ENCODE assay signal across 9 mouse cellular contexts in genomic region chr19:28726161-28726880, GRCm38 (mm10). TPM values are rescaled to one million over a fixed set of nuclear protein-coding genes. Genes with fewer than 3 reads are reported as not detected.
DNase-seq lines count a peak whose midpoint lies in the region; ATAC-seq and TF ChIP-seq lines count a peak whose summit lies in the region.
"Had no signal": no experiment of that assay in that cellular context is flagged by ENCODE, and none has a peak within 500 bp of the region (broad histone marks: within the 10 kb centered on the region; RNA-seq: fewer than 3 reads in every experiment).

No protein-coding gene starts in this region.

- no peaks in the 10 kb centered on the region for H3K9me3 ChIP-seq in forebrain, embryonic 10.5 days
- H3K9me3 ChIP-seq in forebrain, embryonic 16.5 days (ENCODE audit: control insufficient read depth, low read length): no peaks in the 10 kb centered on the region
- no peaks in the 10 kb centered on the region for H3K9me3 ChIP-seq in embryonic facial prominence, embryonic 11.5 days (replicated peaks; ENCODE audit: control insufficient read depth, low read length)
- no peaks in the 10 kb centered on the region for H3K9me3 ChIP-seq in limb, embryonic 14.5 days (ENCODE audit: control insufficient read depth, low read length)
- H3K9me3 ChIP-seq: hindbrain, embryonic 15.5 days had no signal

- no peak for ATAC-seq in forebrain, embryonic 16.5 days
- ATAC-seq in embryonic facial prominence, embryonic 11.5 days (replicated peaks; ENCODE audit: insufficient number of reproducible peaks, low FRiP score, low TSS enrichment, low read depth): no peak
- ATAC-seq in limb, embryonic 14.5 days (ENCODE audit: low FRiP score, low read depth): no peak

- no peak overlapping the region for H3K4me3 ChIP-seq in forebrain, embryonic 10.5 days
- H3K4me3 ChIP-seq in forebrain, embryonic 16.5 days (replicated peaks; ENCODE audit: low read length): no peak overlapping the region
- no peak overlapping the region for H3K4me3 ChIP-seq in embryonic facial prominence, embryonic 11.5 days (ENCODE audit: low read depth, low read length)
- H3K4me3 ChIP-seq in limb, embryonic 14.5 days (replicated peaks; ENCODE audit: low read length): no peak overlapping the region
- H3K4me3 ChIP-seq: hindbrain, embryonic 15.5 days had no signal

- no peak overlapping the region for H3K4me2 ChIP-seq in forebrain, embryonic 16.5 days (ENCODE audit: low read length)
- H3K4me2 ChIP-seq in embryonic facial prominence, embryonic 11.5 days (ENCODE audit: low read depth, low read length): no peak overlapping the region
- no peak overlapping the region for H3K4me2 ChIP-seq in limb, embryonic 14.5 days (replicated peaks; ENCODE audit: low read depth, low read length, severe bottlenecking)
- H3K4me2 ChIP-seq: hindbrain, embryonic 15.5 days had no signal

- TF ChIP-seq POLR2A in limb, embryonic 14.5 days (IDR thresholded peaks at IDR 0.05; ENCODE audit: borderline replicate concordance, extremely low read depth, insufficient read depth, insufficient read length): no peak

- H3K27me3 ChIP-seq in forebrain, embryonic 10.5 days (ENCODE audit: poor library complexity, severe bottlenecking): peaks cover 43% of the 10 kb centered on the region
- no peaks in the 10 kb centered on the region for H3K27me3 ChIP-seq in forebrain, embryonic 16.5 days (replicated peaks; ENCODE audit: control insufficient read depth, insufficient read depth, low read length)
- H3K27me3 ChIP-seq in embryonic facial prominence, embryonic 11.5 days (ENCODE audit: control insufficient read depth, insufficient read depth, low read length): no peaks in the 10 kb centered on the region
- no peaks in the 10 kb centered on the region for H3K27me3 ChIP-seq in limb, embryonic 14.5 days (ENCODE audit: control insufficient read depth, insufficient read depth, low read length)

- H3K9ac ChIP-seq in forebrain, embryonic 16.5 days (replicated peaks; ENCODE audit: low read depth, low read length): no peak overlapping the region
- no peak overlapping the region for H3K9ac ChIP-seq in embryonic facial prominence, embryonic 11.5 days (replicated peaks; ENCODE audit: low read length)
- no peak overlapping the region for H3K9ac ChIP-seq in limb, embryonic 14.5 days (ENCODE audit: low read depth, low read length, severe bottlenecking)
- H3K9ac ChIP-seq: hindbrain, embryonic 15.5 days had no signal

- WGBS in forebrain, embryonic 10.5 days: 63% methylated on average over 18 of the region's 18 CpGs
- 54% methylated on average over 18 of the region's 18 CpGs for WGBS in forebrain, embryonic 16.5 days
- WGBS in embryonic facial prominence, embryonic 11.5 days: 56% methylated on average over 18 of the region's 18 CpGs
- 49% methylated on average over 18 of the region's 18 CpGs for WGBS in limb, embryonic 14.5 days

- DNase-seq in forebrain, embryonic 10.5 days (ENCODE audit: extremely low spot score, low spot score): peak; percentile 36
- peak; percentile 87 for DNase-seq in 3T3-L1 (ENCODE audit: low read depth, low spot score)
- DNase-seq in adrenal gland, postnatal 25 days: peak; percentile 53
- DNase-seq in embryonic facial prominence, embryonic 11.5 days (ENCODE audit: low spot score): peak; percentile 80
- peak; percentile 84 for DNase-seq in kidney, postnatal 10 days
- peak; percentile 80 for DNase-seq in limb, embryonic 14.5 days (ENCODE audit: low spot score)
- DNase-seq in right cerebral cortex, postnatal 4 days: peak; percentile 70

- H3K36me3 ChIP-seq in forebrain, embryonic 10.5 days (replicated peaks): no peaks in the 10 kb centered on the region
- no peaks in the 10 kb centered on the region for H3K36me3 ChIP-seq in forebrain, embryonic 16.5 days (ENCODE audit: control insufficient read depth, insufficient read depth)
- no peaks in the 10 kb centered on the region for H3K36me3 ChIP-seq in embryonic facial prominence, embryonic 11.5 days (replicated peaks; ENCODE audit: control insufficient read depth, insufficient read depth, low read depth, low read length)
- no peaks in the 10 kb centered on the region for H3K36me3 ChIP-seq in limb, embryonic 14.5 days (ENCODE audit: control insufficient read depth, insufficient read depth, low read length)
- H3K36me3 ChIP-seq: hindbrain, embryonic 15.5 days had no signal

- H3K27ac ChIP-seq in forebrain, embryonic 10.5 days: no peak overlapping the region
- H3K27ac ChIP-seq in forebrain, embryonic 16.5 days (ENCODE audit: low read length): no peak overlapping the region
- no peak overlapping the region for H3K27ac ChIP-seq in embryonic facial prominence, embryonic 11.5 days (replicated peaks; ENCODE audit: low read depth, low read length)
- H3K27ac ChIP-seq in limb, embryonic 14.5 days (replicated peaks; ENCODE audit: low read depth, low read length): no peak overlapping the region
- H3K27ac ChIP-seq: hindbrain, embryonic 15.5 days had no signal

- H3K4me1 ChIP-seq in forebrain, embryonic 10.5 days: peaks cover 5% of the 10 kb centered on the region; the same call in 1 of the 2 replicates
- no peaks in the 10 kb centered on the region for H3K4me1 ChIP-seq in forebrain, embryonic 16.5 days (replicated peaks; ENCODE audit: control insufficient read depth, insufficient read depth, low read length)
- no peaks in the 10 kb centered on the region for H3K4me1 ChIP-seq in embryonic facial prominence, embryonic 11.5 days (ENCODE audit: control insufficient read depth, insufficient read depth, low read length)
- H3K4me1 ChIP-seq in limb, embryonic 14.5 days (ENCODE audit: control insufficient read depth, insufficient read depth, low read length): no peaks in the 10 kb centered on the region
- H3K4me1 ChIP-seq: hindbrain, embryonic 15.5 days had no signal

RNA-seq across cellular contexts. Expression of gene Glis3, which starts 46.4 kb away (rescaled TPM):
- polyA plus RNA-seq in forebrain, embryonic 10.5 days (2016; fragmentation: Nextera tagmentation; extraction: Ambion mirVana): 1.9 and 3.9 TPM in 2 replicates
- 0.32 and 1.4 TPM in 2 replicates for polyA plus RNA-seq in forebrain, embryonic 16.5 days (2015; fragmentation: Nextera tagmentation; extraction: Ambion mirVana)
- total RNA-seq in adrenal gland, postnatal 25 days (2021): 9.5 and 13.5 TPM in 2 replicates
- 2.0 and 2.1 TPM in 2 replicates for polyA plus RNA-seq in embryonic facial prominence, embryonic 11.5 days (2014; fragmentation: Nextera tagmentation; extraction: Ambion mirVana)
- 3.1 and 4.5 TPM in 2 replicates for polyA plus RNA-seq in limb, embryonic 14.5 days (2012; rRNA removed)
- 2.9 and 5.1 TPM in 2 replicates for polyA plus RNA-seq in limb, embryonic 14.5 days (2014; fragmentation: Nextera tagmentation; extraction: Ambion mirVana)

Comparison
In these comparisons a context has a peak if more than half of its experiments do, and no peak if none do; other contexts are left out.
1. DNase-seq: peak in every context shown above with its lines; median percentile 87 in 3T3-L1; 84 in kidney, postnatal 10 days; 80 in embryonic facial prominence, embryonic 11.5 days; 80 in limb, embryonic 14.5 days; 70 in right cerebral cortex, postnatal 4 days; 53 in adrenal gland, postnatal 25 days; 36 in forebrain, embryonic 10.5 days.